Mouse (Mus musculus) layer of hippocampus, adult 8-10 months (tissue): ENCODE results near the gene Gatad2b. TPM values are rescaled to one million over a fixed set of nuclear protein-coding genes. Genes with fewer than 3 reads are reported as not detected.
"Not testable (repeated sequence)": the region's sequence is repeated elsewhere in the genome, so short reads cannot be mapped to it uniquely, and the experiment has no call there.

ENCODE experiments used
- DNase-seq, 2 experiments: peaks; one replicate each; pipeline ENCODE4 v3.0.0; 2022; ENCODE audit warnings: low spot score in 2 of 2
- total RNA-seq, 4 experiments: library from RNA; stranded (reverse); gene quantifications; 2 replicates each; pipeline ENCODE4 v1.2.4; 2022

The Gatad2b gene
- total RNA-seq, 4 experiments from 2014 or later = 100 to 109 (median 104) TPM

DNA sequence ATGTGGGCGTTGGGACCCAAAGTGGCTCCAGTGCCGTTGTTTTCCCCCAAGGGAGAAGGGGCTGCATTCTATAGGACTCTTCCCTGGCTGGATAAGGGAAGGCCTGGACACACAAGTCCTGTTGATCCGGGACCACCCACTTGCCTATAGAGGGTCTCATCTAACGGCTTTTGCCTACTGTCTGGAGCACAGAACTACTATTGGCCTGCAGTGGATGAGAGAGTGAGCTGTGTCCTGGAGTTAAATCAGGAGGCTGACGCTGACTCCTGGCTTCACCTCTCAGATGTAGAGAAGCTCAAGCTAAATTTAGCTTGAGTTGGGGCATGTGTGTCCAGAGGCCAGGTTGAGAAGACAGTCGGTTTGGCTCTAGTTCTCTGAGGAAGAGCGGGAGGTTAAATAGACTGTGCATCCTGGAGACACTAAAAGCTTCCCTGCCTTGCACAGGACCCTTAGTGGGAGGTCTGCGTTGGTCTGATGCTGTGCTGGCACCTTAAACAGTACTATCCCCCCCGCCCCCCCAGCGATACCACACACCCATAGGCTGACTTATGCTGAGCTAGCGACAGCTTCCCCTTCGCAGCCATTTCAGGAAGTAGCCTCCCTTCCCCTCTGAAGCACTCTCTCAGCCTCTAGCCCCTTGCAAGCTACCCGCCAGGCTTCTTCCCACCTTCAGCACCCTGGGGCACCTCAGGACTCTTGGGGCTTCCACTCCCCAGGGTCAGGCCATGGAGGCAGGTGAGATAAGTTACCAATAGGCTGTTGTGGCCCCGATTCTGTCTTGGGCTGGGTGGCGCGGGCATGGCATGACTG is 26.8 kb upstream of the Gatad2b start:
- no peak for DNase-seq

DNA sequence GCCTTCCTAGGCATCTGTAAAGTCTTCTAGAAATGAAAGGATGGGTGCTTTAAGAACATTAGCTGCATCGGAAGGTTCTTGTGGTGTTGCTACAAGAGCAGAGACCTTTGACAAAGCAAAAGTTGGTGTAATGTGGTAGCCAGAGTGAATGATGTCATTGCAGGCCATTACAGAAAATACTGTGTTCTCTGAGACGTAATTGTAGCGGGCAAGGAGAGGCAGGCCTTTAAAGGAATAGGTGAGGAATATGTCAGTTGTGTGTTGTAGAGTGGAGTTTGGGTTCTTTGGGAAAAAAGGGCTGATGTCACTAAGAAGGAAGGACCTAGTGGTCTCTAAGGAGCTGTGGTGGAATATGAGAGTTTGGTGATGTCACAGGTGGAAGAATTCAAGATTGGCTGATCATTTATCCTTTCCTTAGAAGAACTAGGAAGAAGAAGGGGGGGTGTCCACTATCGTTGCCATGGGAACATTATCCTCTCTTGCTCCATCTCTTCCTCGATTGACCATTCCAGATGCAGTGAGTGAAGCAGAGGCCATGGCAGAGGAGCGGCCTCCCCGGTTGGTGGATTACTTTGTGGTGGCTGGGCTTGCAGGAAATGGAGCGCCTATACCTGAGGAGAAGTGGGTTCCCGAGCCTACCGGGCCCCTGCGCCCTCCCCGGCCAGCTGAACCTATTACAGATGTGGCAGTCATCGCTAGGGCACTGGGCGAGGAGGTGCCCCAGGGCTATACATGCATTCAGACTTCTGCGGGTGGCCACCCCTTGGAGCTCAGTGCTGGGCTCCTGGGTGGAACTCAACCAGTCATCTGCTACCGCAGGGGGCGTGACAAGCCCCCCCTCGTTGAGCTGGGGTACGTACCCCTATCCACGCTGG is 25.8 kb upstream of the Gatad2b start:
- no peak for DNase-seq

GRCm38 (mm10) chr3:90268190-90268589 is 24.8 kb upstream of the Gatad2b start:
- no peak for DNase-seq

DNA sequence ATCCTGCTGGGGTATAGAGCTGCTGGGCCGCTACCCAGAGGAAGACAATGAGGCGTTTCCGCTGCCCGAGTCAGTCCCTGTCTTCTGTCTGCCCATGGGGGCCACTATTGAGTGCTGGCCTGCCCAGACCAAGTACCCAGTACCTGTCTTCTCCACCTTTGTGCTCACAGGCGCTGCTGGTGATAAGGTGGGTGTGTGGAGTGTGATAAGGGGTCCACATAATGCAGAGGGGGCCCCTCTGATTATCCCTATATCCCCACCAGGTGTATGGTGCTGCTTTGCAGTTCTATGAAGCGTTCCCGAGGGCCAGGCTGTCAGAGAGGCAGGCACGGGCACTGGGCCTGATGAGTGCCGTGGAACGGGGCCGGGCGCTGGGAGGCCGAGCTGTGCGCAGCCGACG is 24.0 kb upstream of the Gatad2b start:
- no peak for DNase-seq

GRCm38 (mm10) chr3:90270784-90271183 is 22.2 kb upstream of the Gatad2b start:
- DNase-seq = no peak

GRCm38 (mm10) chr3:90272170-90272569 is 20.8 kb upstream of the Gatad2b start:
- no peak for DNase-seq

GRCm38 (mm10) chr3:90273855-90274254 is 19.1 kb upstream of the Gatad2b start:
- DNase-seq = no peak

DNA sequence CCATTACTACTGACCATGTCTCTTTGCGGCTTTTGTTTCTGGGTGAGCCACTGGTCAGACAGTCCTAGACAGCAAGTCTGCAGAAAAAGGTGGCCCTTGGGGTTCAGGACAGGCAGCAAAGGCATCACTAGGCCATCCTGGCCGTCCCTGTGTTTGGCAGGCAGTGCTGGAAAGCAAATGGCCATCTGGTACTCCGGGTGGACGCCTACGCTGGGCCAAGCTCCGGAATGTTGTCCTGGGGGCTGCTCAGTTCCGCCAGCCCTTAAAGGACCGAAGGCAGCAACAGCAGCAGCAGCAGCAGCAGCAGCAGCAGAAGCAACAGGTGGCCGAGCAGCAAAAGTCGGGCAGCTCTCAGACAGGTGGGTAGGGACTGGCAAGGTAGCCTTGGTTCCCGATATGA is 17.7 kb upstream of the Gatad2b start:
- no peak for DNase-seq

- DNase-seq = no peak
Observed at GRCm38 (mm10) chr3:90276858-90277257, 16.1 kb upstream of the Gatad2b start.

- no peak for DNase-seq
Observed at GRCm38 (mm10) chr3:90277793-90278192, 15.2 kb upstream of the Gatad2b start.

DNA sequence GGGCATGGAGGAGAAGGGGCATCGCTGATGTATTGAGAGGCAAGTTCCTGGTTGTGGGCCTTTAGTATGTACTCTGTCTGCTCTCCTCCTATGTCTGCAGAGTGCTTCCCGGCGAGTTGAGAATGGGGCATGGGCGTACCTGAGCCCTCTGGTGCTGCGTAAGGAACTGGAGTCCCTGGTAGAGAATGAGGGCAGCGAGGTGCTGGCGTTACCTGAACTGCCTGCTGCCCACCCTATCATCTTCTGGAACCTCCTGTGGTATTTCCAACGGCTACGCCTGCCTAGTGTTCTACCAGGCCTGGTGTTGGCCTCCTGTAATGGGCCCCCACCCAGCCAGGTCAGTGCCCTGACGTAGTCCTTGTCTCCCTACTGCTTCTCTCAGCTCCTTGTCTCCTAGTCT is 14.8 kb upstream of the Gatad2b start:
- DNase-seq = no peak

DNA sequence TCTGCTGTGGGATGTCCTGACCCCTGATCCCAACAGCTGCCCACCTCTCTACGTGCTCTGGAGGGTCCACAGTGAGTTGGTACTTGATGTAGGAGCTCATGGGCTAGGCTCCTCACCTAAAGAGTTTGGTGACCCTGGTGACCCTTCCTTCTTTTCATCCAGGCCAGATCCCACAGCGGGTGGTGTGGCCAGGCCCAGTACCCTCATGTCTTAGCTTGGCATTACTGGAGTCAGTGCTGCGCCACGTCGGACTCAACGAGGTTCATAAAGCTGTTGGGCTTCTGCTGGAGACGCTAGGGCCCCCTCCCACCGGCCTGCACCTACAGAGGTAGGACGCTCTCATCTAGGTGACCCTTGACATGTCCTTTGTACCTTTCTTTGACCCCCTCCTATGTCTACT is 13.8 kb upstream of the Gatad2b start:
- no peak for DNase-seq

GRCm38 (mm10) chr3:90279743-90280142 is 13.2 kb upstream of the Gatad2b start:
- no peak for DNase-seq

DNA sequence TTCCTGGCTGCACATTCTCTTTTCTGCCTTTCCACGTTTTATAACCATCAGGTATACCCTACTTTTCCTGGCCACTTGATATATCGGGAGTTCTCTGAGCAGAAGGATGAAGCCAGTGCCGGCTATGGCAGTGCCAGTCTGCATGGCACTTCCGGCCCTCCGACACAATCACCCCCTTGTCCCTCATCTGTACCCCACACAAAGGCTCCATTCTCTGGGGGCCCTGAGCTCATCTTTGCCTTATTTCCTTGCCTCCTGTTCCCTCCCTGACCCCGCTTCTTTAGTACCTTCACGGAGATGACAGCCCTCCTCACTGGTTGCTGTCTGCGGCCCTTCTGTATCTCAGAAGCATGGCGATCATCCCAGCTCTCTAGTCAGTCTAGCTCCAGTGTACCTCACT is 12.3 kb upstream of the Gatad2b start:
- DNase-seq = no peak

DNA sequence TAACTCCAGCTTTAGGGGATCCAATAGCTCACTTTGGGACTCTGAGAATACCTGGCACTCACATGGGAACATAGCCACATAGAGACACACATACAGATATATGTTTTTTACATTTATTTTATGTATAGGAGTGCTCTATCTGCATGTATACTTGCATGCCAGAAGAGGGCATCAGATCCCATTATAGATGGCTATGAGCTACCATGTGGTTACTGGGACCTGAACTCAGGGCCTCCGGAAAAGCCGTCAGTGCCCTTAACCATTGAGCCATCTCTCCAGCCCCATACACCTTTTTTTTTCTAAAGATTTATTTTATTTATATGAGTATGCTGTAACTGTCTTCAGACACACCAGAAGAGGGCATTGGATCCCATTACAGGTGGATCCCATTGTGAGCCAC is 8.8 kb upstream of the Gatad2b start:
- DNase-seq = no peak

GRCm38 (mm10) chr3:90289403-90289802 is 3.6 kb upstream of the Gatad2b start:
- not testable (repeated sequence) for DNase-seq

- no peak for DNase-seq
Observed at GRCm38 (mm10) chr3:90290602-90291001, 2.4 kb upstream of the Gatad2b start.

GRCm38 (mm10) chr3:90291982-90292344 is 1.0 kb upstream of the Gatad2b start:
- no peak for DNase-seq

DNA sequence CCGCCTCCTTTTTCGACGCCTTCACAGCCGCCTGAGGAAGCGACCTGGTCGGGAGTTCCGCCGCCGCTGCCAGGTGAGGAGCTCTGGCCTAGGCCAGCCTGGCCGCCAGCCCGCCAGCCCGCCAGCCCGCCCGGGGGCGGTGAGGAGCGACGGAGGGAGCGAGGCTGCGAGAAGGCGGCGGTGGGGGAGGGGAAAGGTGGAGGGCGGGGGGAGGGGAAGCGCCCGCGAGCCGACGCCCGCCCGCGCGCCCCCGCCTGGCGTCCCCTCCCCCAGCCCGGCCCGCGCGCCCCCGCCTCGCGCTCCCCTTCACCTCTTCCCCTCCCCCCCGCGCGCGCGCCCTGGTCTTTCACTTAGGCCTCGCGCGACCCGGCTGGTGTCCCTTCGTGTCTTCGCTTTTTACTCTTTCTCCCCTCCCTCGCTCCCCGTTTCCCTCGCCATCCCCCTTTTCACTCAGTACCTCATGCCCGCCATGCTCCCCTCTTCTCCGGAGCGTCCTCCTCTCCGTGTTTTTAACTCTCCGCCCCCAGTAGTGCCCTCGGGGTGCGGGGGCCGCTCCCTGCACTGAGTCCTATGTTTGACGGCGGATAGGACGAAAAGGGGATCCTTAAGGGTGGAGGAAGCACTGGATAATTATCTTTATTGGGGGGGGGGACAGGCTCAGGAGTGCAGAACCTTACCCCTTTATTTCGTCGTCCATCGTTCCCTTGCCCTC is 530 bp downstream of the Gatad2b start:
- peak in 1 of 2 experiments; percentile 19 for DNase-seq

DNA sequence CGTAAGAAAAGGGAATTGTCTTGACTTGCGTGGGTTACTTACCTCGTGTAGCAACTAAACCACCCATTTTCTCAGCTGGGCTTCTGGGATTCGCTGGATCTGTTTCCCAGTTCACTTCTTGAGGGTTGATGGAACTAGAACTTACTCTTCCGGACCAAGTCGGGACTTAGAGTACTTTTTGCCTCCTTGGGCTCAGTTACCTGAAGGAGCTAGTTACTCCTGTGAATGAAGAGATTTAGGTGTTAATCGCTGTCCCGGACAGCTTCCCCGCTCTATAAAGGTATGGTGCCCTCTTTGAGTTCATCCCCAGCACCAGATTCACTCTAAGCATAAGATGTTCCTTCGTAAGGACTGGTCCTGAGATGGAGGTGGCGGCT is 1.1 kb downstream of the Gatad2b start:
- DNase-seq = no peak

DNA sequence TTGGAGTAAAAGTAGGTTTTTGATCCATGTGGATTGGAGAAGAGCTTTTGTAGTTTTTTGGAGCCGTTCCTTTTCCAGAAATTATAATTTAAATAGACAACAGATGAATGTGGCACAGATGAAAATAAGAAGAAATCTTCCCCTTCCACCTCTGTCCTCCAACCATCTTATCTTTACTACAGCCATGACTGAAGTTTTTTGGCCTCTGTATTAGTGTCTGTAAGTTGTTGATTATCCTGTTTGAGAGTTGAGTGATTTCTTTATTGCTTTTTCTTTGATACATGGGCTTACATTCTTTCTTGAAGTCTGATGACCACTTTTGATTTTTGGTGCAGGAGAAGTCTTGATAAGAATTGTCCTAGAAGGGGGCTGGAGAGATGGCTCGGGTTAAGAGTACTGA is 1.7 kb downstream of the Gatad2b start:
- no peak for DNase-seq

DNA sequence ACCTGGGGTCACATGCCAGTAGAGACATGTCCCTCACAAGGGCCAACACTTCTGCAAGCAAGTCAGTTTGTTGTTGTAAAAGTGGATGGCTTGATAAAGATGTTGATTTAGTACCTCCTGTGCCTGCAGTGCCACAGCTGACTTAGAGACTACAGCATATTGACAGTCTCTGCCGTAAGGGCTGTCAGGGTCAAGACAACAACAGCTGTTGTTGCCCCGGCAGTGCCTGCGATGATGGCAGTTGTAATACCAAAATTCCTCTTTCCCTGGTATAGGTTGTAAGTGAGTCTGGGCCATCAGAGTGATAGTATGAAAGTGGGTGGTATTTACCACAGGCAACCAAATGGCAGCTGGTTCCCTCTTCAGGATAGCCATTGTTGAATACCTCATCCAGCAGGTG is 12.8 kb downstream of the Gatad2b start:
- DNase-seq = no peak
